Mouse (Mus musculus): ENCODE results near the gene Hist1h2ae. TPM values are rescaled to one million over a fixed set of nuclear protein-coding genes. Genes with fewer than 3 reads are reported as not detected.
A peak's percentile ranks its signal among the peaks of the same experiment; 100 is the strongest.
"Not testable (repeated sequence)": the region's sequence is repeated elsewhere in the genome, so short reads cannot be mapped to it uniquely, and the experiment has no call there.

Hist1h2ae gene
- polyA plus RNA-seq, 1 experiment from 2014 or later: 35.5 TPM

- Histone ChIP-seq H3K27me3 (no peaks in the 10 kb centered on the region), H3K4me3 (0 out of 2 replicates have a peak overlapping the region, but pooled peaks have one; percentile 4), H3K27ac (peak overlapping the region; percentile 97; the same call in 1 of the 2 replicates), H3K4me1 (replicated peaks) (peaks cover 16% of the 10 kb centered on the region), H3K9me3 (replicated peaks) (no peaks in the 10 kb centered on the region), H3K4me2 (peak overlapping the region; percentile 95; the same call in 1 of the 2 replicates), H3K36me3 (no peaks in the 10 kb centered on the region), H3K9ac (no peak overlapping the region)
- ATAC-seq (replicated peaks; ENCODE audit: insufficient number of reproducible peaks, insufficient read depth, low FRiP score, low read depth): no peak
- WGBS: 73% methylated on average over 3 of the region's 3 CpGs
These were observed 14.1 kb downstream of the Hist1h2ae start for GRCm38 (mm10) chr13:23556906-23557305.

GRCm38 (mm10) chr13:23555839-23556416, 15.1 kb downstream of the Hist1h2ae start:
- Histone ChIP-seq H3K9me3 (replicated peaks) (no peaks in the 10 kb centered on the region), H3K4me3 (peak overlapping the region; percentile 59), H3K36me3 (no peaks in the 10 kb centered on the region), H3K27me3 (no peaks in the 10 kb centered on the region), H3K4me2 (peak overlapping the region; percentile 95), H3K4me1 (replicated peaks) (peaks cover 18% of the 10 kb centered on the region), H3K9ac (peak overlapping the region; percentile 86), H3K27ac (peak overlapping the region; percentile 97)
- ATAC-seq (replicated peaks; ENCODE audit: insufficient number of reproducible peaks, insufficient read depth, low FRiP score, low read depth): peak; percentile 75
- under 1% methylated on average over 18 of the region's 18 CpGs for WGBS

- no peaks in the 10 kb centered on the region for H3K27me3 ChIP-seq
- peak overlapping the region; percentile 97 for H3K27ac ChIP-seq
- peak overlapping the region; percentile 59 for H3K4me3 ChIP-seq
- H3K9me3 ChIP-seq (replicated peaks): no peaks in the 10 kb centered on the region
- H3K4me1 ChIP-seq (replicated peaks): peaks cover 21% of the 10 kb centered on the region
- WGBS: under 1% methylated on average over 54 of the region's 54 CpGs
- peak overlapping the region; percentile 86 for H3K9ac ChIP-seq
- H3K36me3 ChIP-seq: no peaks in the 10 kb centered on the region
- ATAC-seq (replicated peaks; ENCODE audit: insufficient number of reproducible peaks, insufficient read depth, low FRiP score, low read depth): peak; percentile 86
- peak overlapping the region; percentile 95 for H3K4me2 ChIP-seq
These were observed 15.8 kb downstream of the Hist1h2ae start for GRCm38 (mm10) chr13:23554925-23555838.

GRCm38 (mm10) chr13:23554393-23554792, 16.6 kb downstream of the Hist1h2ae start:
- 15% methylated on average over 9 of the region's 9 CpGs for WGBS
- peaks cover 21% of the 10 kb centered on the region for H3K4me1 ChIP-seq (replicated peaks)
- peak overlapping the region; percentile 86; the same call in 1 of the 2 replicates for H3K9ac ChIP-seq
- no peak for ATAC-seq (replicated peaks; ENCODE audit: insufficient number of reproducible peaks, insufficient read depth, low FRiP score, low read depth)
- no peaks in the 10 kb centered on the region for H3K27me3 ChIP-seq
- H3K27ac ChIP-seq: peak overlapping the region; percentile 97
- no peaks in the 10 kb centered on the region for H3K36me3 ChIP-seq
- H3K4me2 ChIP-seq: peak overlapping the region; percentile 95
- H3K4me3 ChIP-seq: peak overlapping the region; percentile 59
- no peaks in the 10 kb centered on the region for H3K9me3 ChIP-seq (replicated peaks)

- no peak for ATAC-seq (replicated peaks; ENCODE audit: insufficient number of reproducible peaks, insufficient read depth, low FRiP score, low read depth)
- Histone ChIP-seq H3K4me2 (peak within 1 kb of the TSS; percentile 95), H3K4me3 (no peak within 1 kb of the TSS), H3K27ac (peak within 1 kb of the TSS; percentile 97), H3K9me3 (replicated peaks) (no peaks in the 10 kb centered on the region), H3K27me3 (no peaks in the 10 kb centered on the region), H3K9ac (0 out of 2 replicates have a peak within 1 kb of the TSS, but pooled peaks have one; percentile 86), H3K36me3 (no peaks in the 10 kb centered on the region), H3K4me1 (replicated peaks) (peaks cover 21% of the 10 kb centered on the region)
These were observed 18.1 kb downstream of the Hist1h2ae start, which contains the start of gene Hist1h1d for GRCm38 (mm10) chr13:23552962-23553361. Gene Hist1h1d, plus strand, starts transcription at chr13:23553262.

- 44% methylated on average over 8 of the region's 8 CpGs for WGBS
- H3K4me1 ChIP-seq (replicated peaks): peaks cover 21% of the 10 kb centered on the region
- peak overlapping the region; percentile 75 for H3K4me2 ChIP-seq
- no peak overlapping the region for H3K9ac ChIP-seq
- no peaks in the 10 kb centered on the region for H3K36me3 ChIP-seq
- H3K9me3 ChIP-seq (replicated peaks): no peaks in the 10 kb centered on the region
- H3K4me3 ChIP-seq: peak overlapping the region; percentile 53
- peak overlapping the region; percentile 91 for H3K27ac ChIP-seq
- no peaks in the 10 kb centered on the region for H3K27me3 ChIP-seq
- ATAC-seq (replicated peaks; ENCODE audit: insufficient number of reproducible peaks, insufficient read depth, low FRiP score, low read depth): no peak
These were observed 18.8 kb downstream of the Hist1h2ae start for GRCm38 (mm10) chr13:23551931-23552914.

GRCm38 (mm10) chr13:23551146-23551834, 19.7 kb downstream of the Hist1h2ae start, which contains the start of gene Hist1h4f:
Gene Hist1h4f, minus strand, starts transcription at chr13:23551648.
- peaks cover 18% of the 10 kb centered on the region for H3K4me1 ChIP-seq (replicated peaks)
- peak within 1 kb of the TSS; percentile 75 for H3K4me2 ChIP-seq
- ATAC-seq (replicated peaks; ENCODE audit: insufficient number of reproducible peaks, insufficient read depth, low FRiP score, low read depth): peak; percentile 84
- WGBS: under 1% methylated on average over 47 of the region's 47 CpGs
- H3K27ac ChIP-seq: peak within 1 kb of the TSS; percentile 91
- not testable (repeated sequence) for H3K9me3 ChIP-seq (replicated peaks); H3K36me3 ChIP-seq; H3K27me3 ChIP-seq
- H3K4me3 ChIP-seq: peak within 1 kb of the TSS; percentile 53
- H3K9ac ChIP-seq: peak within 1 kb of the TSS; percentile 57

- H3K9me3 ChIP-seq (replicated peaks): no peaks in the 10 kb centered on the region
- no peak for ATAC-seq (replicated peaks; ENCODE audit: insufficient number of reproducible peaks, insufficient read depth, low FRiP score, low read depth)
- H3K27me3 ChIP-seq: no peaks in the 10 kb centered on the region
- peak overlapping the region; percentile 53 for H3K4me3 ChIP-seq
- H3K9ac ChIP-seq: peak overlapping the region; percentile 57
- 6% methylated on average over 3 of the region's 3 CpGs for WGBS
- no peaks in the 10 kb centered on the region for H3K36me3 ChIP-seq
- peaks cover 18% of the 10 kb centered on the region for H3K4me1 ChIP-seq (replicated peaks)
- peak overlapping the region; percentile 91 for H3K27ac ChIP-seq
- H3K4me2 ChIP-seq: peak overlapping the region; percentile 75
These were observed 20.3 kb downstream of the Hist1h2ae start for GRCm38 (mm10) chr13:23550761-23551145.

GRCm38 (mm10) chr13:23546694-23547093, 24.3 kb downstream of the Hist1h2ae start:
- WGBS: 61% methylated on average over 5 of the region's 5 CpGs
- Histone ChIP-seq H3K27ac (no peak overlapping the region), H3K4me3 (no peak overlapping the region), H3K4me2 (no peak overlapping the region), H3K27me3 (no peaks in the 10 kb centered on the region), H3K4me1 (replicated peaks) (peaks cover 13% of the 10 kb centered on the region), H3K9me3 (replicated peaks) (no peaks in the 10 kb centered on the region), H3K9ac (no peak overlapping the region), H3K36me3 (no peaks in the 10 kb centered on the region)
- ATAC-seq (replicated peaks; ENCODE audit: insufficient number of reproducible peaks, insufficient read depth, low FRiP score, low read depth): no peak

GRCm38 (mm10) chr13:23544787-23545120, 26.3 kb downstream of the Hist1h2ae start:
- H3K4me3 ChIP-seq: peak overlapping the region; percentile 58
- peak overlapping the region; percentile 77 for H3K4me2 ChIP-seq
- 0% methylated on average over 14 of the region's 14 CpGs for WGBS
- H3K4me1 ChIP-seq (replicated peaks); H3K9me3 ChIP-seq (replicated peaks); H3K27me3 ChIP-seq; H3K36me3 ChIP-seq: not testable (repeated sequence)
- 0 out of 2 replicates have a peak overlapping the region, but pooled peaks have one; percentile 33 for H3K9ac ChIP-seq
- peak overlapping the region; percentile 92 for H3K27ac ChIP-seq
- ATAC-seq (replicated peaks; ENCODE audit: insufficient number of reproducible peaks, insufficient read depth, low FRiP score, low read depth): peak; percentile 5; the same call in 1 of the 2 replicates
